Mouse (Mus musculus) embryonic facial prominence, embryonic 10.5 days (tissue): ENCODE measurements at regions not wholly inside any gene's neighbourhood (a gene's known extent, or its start where the extent isn't known, plus 50 kb on each side); places are given as distances from the start of the nearest gene placed in this dataset.

Experiments used
- DNase-seq: peaks from one replicate; pipeline ENCODE4 v3.0.0-alpha.2; 2017; ENCODE audit warnings: low spot score
- H3K27ac ChIP-seq: fragments of 300-500 bp; sonication (generic); replicated peaks from 2 replicates; pipeline ENCODE4 v1.5.1; 2016; ENCODE audit warnings: mild to moderate bottlenecking
- H3K27me3 ChIP-seq: fragments of 300-500 bp; sonication (generic); replicated peaks from 2 replicates; pipeline ENCODE4 v1.6.1; 2016; ENCODE audit warnings: low read depth, mild to moderate bottlenecking; ENCODE audit not compliant: poor library complexity, severe bottlenecking
- H3K36me3 ChIP-seq: fragments of 300-500 bp; sonication (generic); replicated peaks from 2 replicates; pipeline ENCODE4 v1.6.1; 2016; ENCODE audit warnings: mild to moderate bottlenecking, moderate library complexity
- H3K4me1 ChIP-seq: fragments of 300-500 bp; sonication (generic); 2 replicates; pipeline ENCODE4 v1.6.1; 2016
- H3K4me3 ChIP-seq: fragments of 300-500 bp; sonication (generic); 2 replicates; pipeline ENCODE4 v1.5.1; 2016; ENCODE audit warnings: mild to moderate bottlenecking, moderate library complexity
- H3K9me3 ChIP-seq: fragments of 300-500 bp; sonication (generic); 2 replicates; pipeline ENCODE4 v1.6.1; 2016; ENCODE audit warnings: mild to moderate bottlenecking
- WGBS: fragments of 180-500 bp; shearing (Covaris S2); methylation state at CpG from one replicate; pipeline ENCODE4 v1.1.7; 2016; 5-methylcytosine and 5-hydroxymethylcytosine counted together

GRCm38 (mm10) chr1:35551503-35551902, 516.7 kb upstream of the Hs6st1 start:
- 82% methylated on average over 1 of the region's 1 CpGs for WGBS

DNA sequence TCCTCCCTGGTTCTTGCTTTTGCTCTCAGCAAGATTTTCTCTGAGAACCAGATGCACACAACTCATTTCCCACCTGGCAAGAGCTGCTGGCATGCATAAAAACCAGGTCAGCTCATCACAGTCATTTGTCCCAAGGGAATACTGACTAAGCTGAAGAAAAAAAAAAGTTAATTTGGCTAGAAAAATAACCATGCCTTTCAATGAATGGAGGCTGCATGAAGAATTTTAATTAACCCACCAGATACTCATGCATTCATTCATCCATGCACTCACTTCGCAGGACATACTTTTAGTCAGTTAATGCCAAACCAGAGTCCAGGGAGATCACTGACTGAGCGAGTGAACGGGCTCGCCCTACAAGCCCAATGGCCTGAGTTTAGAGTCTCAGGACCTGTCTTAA, 505.4 kb upstream of the Hs6st1 start:
- peaks cover 7% of the 10 kb centered on the region; the same call in 1 of the 2 replicates for H3K9me3 ChIP-seq
- DNase-seq, result no peak
- H3K4me1 ChIP-seq, result no peaks in the 10 kb centered on the region
- no peaks in the 10 kb centered on the region for H3K36me3 ChIP-seq
- H3K27ac ChIP-seq, result no peak overlapping the region
- H3K4me3 ChIP-seq, result no peak overlapping the region
- H3K27me3 ChIP-seq, result no peaks in the 10 kb centered on the region
- 93% methylated on average over 4 of the region's 4 CpGs for WGBS

More at GRCm38 (mm10) chr1:35551503-35551902, 516.7 kb upstream of the Hs6st1 start:
- no peaks in the 10 kb centered on the region for H3K27me3 ChIP-seq
- no peaks in the 10 kb centered on the region for H3K9me3 ChIP-seq
- H3K36me3 ChIP-seq, result no peaks in the 10 kb centered on the region
- no peaks in the 10 kb centered on the region for H3K4me1 ChIP-seq
- no peak overlapping the region for H3K27ac ChIP-seq
- no peak overlapping the region for H3K4me3 ChIP-seq
- no peak for DNase-seq

- no peak for DNase-seq
- H3K4me3 ChIP-seq, result no peak overlapping the region
- H3K36me3 ChIP-seq, result no peaks in the 10 kb centered on the region
- H3K9me3 ChIP-seq, result no peaks in the 10 kb centered on the region
- no peaks in the 10 kb centered on the region for H3K27me3 ChIP-seq
- H3K27ac ChIP-seq, result no peak overlapping the region
- 79% methylated on average over 1 of the region's 1 CpGs for WGBS
- 0 out of 2 replicates have a peak, but pooled peaks cover 5% of the 10 kb centered on the region for H3K4me1 ChIP-seq
Observed at GRCm38 (mm10) chr1:35575203-35575602, 493.0 kb upstream of the Hs6st1 start.

DNA sequence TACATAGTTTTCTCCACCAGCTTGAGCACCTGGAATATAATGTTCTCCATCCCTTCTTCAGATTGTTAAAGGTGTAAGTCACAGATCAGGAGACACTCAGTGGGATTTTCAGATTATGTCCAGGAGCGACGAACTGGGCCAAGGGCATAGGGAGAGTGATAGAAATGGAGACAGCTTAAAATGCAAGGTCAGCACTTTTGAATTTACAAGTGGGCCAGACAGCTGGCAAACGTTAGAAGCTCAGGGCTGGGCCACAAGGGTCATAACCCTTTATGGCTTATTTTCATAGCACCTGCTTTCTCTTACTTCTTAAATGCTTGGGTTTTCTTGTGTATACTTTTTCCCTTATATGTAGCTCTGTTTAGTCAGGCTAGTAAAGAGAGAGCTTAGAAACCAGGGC, 488.8 kb upstream of the Hs6st1 start:
- Histone ChIP-seq H3K36me3 (no peaks in the 10 kb centered on the region), H3K4me3 (no peak overlapping the region), H3K27me3 (no peaks in the 10 kb centered on the region), H3K4me1 (peaks cover 9% of the 10 kb centered on the region; the same call in 1 of the 2 replicates), H3K27ac (no peak overlapping the region), H3K9me3 (no peaks in the 10 kb centered on the region)
- no peak for DNase-seq
- 67% methylated on average over 3 of the region's 3 CpGs for WGBS

DNA sequence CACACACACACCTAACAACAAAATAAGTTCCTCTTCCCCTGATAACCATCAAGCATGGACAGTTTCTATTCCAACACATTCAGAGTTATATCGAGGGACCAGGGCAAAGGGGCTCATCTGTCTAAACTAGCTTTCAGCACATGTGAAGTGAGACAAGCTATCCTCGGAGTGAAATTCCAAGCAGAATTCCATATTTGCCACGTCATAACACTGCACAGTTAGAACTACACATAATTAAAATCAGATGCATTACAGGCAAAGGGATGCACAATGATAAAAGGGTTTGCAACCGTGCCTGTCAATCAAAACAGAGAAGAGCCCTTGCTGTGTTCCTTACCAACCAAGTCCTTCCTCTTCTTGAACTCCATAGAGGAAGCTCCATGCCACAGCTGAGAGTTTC, 488.2 kb upstream of the Hs6st1 start:
- Histone ChIP-seq H3K4me3 (no peak overlapping the region), H3K9me3 (no peaks in the 10 kb centered on the region), H3K36me3 (no peaks in the 10 kb centered on the region), H3K27ac (no peak overlapping the region), H3K27me3 (no peaks in the 10 kb centered on the region), H3K4me1 (peaks cover 9% of the 10 kb centered on the region; the same call in 1 of the 2 replicates)
- WGBS, result 70% methylated on average over 4 of the region's 4 CpGs
- DNase-seq, result no peak

GRCm38 (mm10) chr1:35580474-35580873, 487.7 kb upstream of the Hs6st1 start:
- Histone ChIP-seq H3K9me3 (no peaks in the 10 kb centered on the region), H3K4me1 (peaks cover 9% of the 10 kb centered on the region; the same call in 1 of the 2 replicates), H3K4me3 (no peak overlapping the region), H3K27ac (no peak overlapping the region), H3K36me3 (no peaks in the 10 kb centered on the region), H3K27me3 (no peaks in the 10 kb centered on the region)
- no peak for DNase-seq
- WGBS, result 60% methylated on average over 3 of the region's 3 CpGs

- H3K27ac ChIP-seq, result no peak overlapping the region
- H3K9me3 ChIP-seq, result no peaks in the 10 kb centered on the region
- no peaks in the 10 kb centered on the region for H3K4me1 ChIP-seq
- 91% methylated on average over 2 of the region's 2 CpGs for WGBS
- no peaks in the 10 kb centered on the region for H3K36me3 ChIP-seq
- no peaks in the 10 kb centered on the region for H3K27me3 ChIP-seq
- no peak overlapping the region for H3K4me3 ChIP-seq
- no peak for DNase-seq
Observed at GRCm38 (mm10) chr1:35587900-35588299, 480.3 kb upstream of the Hs6st1 start.

- no peak for DNase-seq
- no peak overlapping the region for H3K27ac ChIP-seq
- WGBS, result 79% methylated on average over 3 of the region's 3 CpGs
- no peak overlapping the region for H3K4me3 ChIP-seq
- no peaks in the 10 kb centered on the region for H3K4me1 ChIP-seq
- H3K9me3 ChIP-seq, result no peaks in the 10 kb centered on the region
- H3K36me3 ChIP-seq, result no peaks in the 10 kb centered on the region
- no peaks in the 10 kb centered on the region for H3K27me3 ChIP-seq
Observed at GRCm38 (mm10) chr1:35588939-35589338, 479.3 kb upstream of the Hs6st1 start.

GRCm38 (mm10) chr1:35600847-35601246, 467.4 kb upstream of the Hs6st1 start:
- WGBS, result 91% methylated on average over 3 of the region's 3 CpGs
- Histone ChIP-seq H3K27ac (no peak overlapping the region), H3K4me3 (no peak overlapping the region), H3K36me3 (no peaks in the 10 kb centered on the region), H3K9me3 (no peaks in the 10 kb centered on the region), H3K27me3 (no peaks in the 10 kb centered on the region), H3K4me1 (no peaks in the 10 kb centered on the region)
- no peak for DNase-seq

- Histone ChIP-seq H3K9me3 (no peaks in the 10 kb centered on the region), H3K27me3 (no peaks in the 10 kb centered on the region), H3K4me1 (no peaks in the 10 kb centered on the region), H3K4me3 (no peak overlapping the region), H3K27ac (no peak overlapping the region), H3K36me3 (no peaks in the 10 kb centered on the region)
- WGBS, result 87% methylated on average over 3 of the region's 3 CpGs
- DNase-seq, result no peak
Observed at GRCm38 (mm10) chr1:35615131-35615530, 453.1 kb upstream of the Hs6st1 start.

GRCm38 (mm10) chr1:35619476-35619875, 448.7 kb upstream of the Hs6st1 start:
- Histone ChIP-seq H3K36me3 (no peaks in the 10 kb centered on the region), H3K9me3 (no peaks in the 10 kb centered on the region), H3K27ac (no peak overlapping the region), H3K27me3 (no peaks in the 10 kb centered on the region), H3K4me3 (no peak overlapping the region), H3K4me1 (no peaks in the 10 kb centered on the region)
- WGBS, result 77% methylated on average over 4 of the region's 4 CpGs
- DNase-seq, result no peak

GRCm38 (mm10) chr1:35642595-35642994, 425.6 kb upstream of the Hs6st1 start:
- Histone ChIP-seq H3K27me3 (no peaks in the 10 kb centered on the region), H3K27ac (no peak overlapping the region), H3K9me3 (no peaks in the 10 kb centered on the region), H3K4me3 (no peak overlapping the region), H3K36me3 (no peaks in the 10 kb centered on the region), H3K4me1 (no peaks in the 10 kb centered on the region)
- no peak for DNase-seq
- WGBS, result 73% methylated on average over 7 of the region's 7 CpGs

GRCm38 (mm10) chr1:35653119-35653956, 414.9 kb upstream of the Hs6st1 start:
- Histone ChIP-seq H3K36me3 (no peaks in the 10 kb centered on the region), H3K4me1 (no peaks in the 10 kb centered on the region), H3K4me3 (no peak overlapping the region), H3K27me3 (no peaks in the 10 kb centered on the region), H3K9me3 (no peaks in the 10 kb centered on the region), H3K27ac (no peak overlapping the region)
- 84% methylated on average over 13 of the region's 13 CpGs for WGBS
- no peak for DNase-seq
